Mouse (Mus musculus) stomach, embryonic 14.5 days (tissue): ENCODE results near the gene Gm15023. TPM values are rescaled to one million over a fixed set of nuclear protein-coding genes. Genes with fewer than 3 reads are reported as not detected.
A peak's percentile ranks its signal among the peaks of the same experiment; 100 is the strongest.
"Not testable (repeated sequence)": the region's sequence is repeated elsewhere in the genome, so short reads cannot be mapped to it uniquely, and the experiment has no call there.

Experiments used
- ATAC-seq: fragments of 200-750 bp; cut with Nextera tagmentation; 2 replicates; pipeline ENCODE4 v1.8.0; 2017; ENCODE audit warnings: low read depth, moderate TSS enrichment; ENCODE audit not compliant: insufficient number of reproducible peaks, insufficient read depth, low FRiP score
- H3K27ac ChIP-seq: fragments of 300-500 bp; sonication (generic); 2 replicates; pipeline ENCODE4 v1.5.1; 2014; ENCODE audit warnings: mild to moderate bottlenecking, low read length, moderate library complexity, mixed read lengths
- H3K27me3 ChIP-seq: fragments of 300-500 bp; sonication (generic); 2 replicates; pipeline ENCODE4 v1.6.1; 2014; ENCODE audit warnings: low read length, control low read depth, mixed read lengths; ENCODE audit not compliant: control insufficient read depth, insufficient read depth
- H3K36me3 ChIP-seq: fragments of 300-500 bp; sonication (generic); 2 replicates; pipeline ENCODE4 v1.6.1; 2014; ENCODE audit warnings: mild to moderate bottlenecking, control low read depth, low read length, moderate library complexity, mixed read lengths; ENCODE audit not compliant: control insufficient read depth, insufficient read depth
- H3K4me1 ChIP-seq: fragments of 300-500 bp; sonication (generic); 2 replicates; pipeline ENCODE4 v1.6.1; 2014; ENCODE audit warnings: low read length, control low read depth, mixed read lengths; ENCODE audit not compliant: control insufficient read depth, insufficient read depth
- H3K4me2 ChIP-seq: fragments of 300-500 bp; sonication (generic); replicated peaks from 2 replicates; pipeline ENCODE4 v1.6.1; 2014; ENCODE audit warnings: low read depth, low read length, control low read depth
- H3K4me3 ChIP-seq: fragments of 300-500 bp; sonication (generic); 2 replicates; pipeline ENCODE4 v1.5.1; 2014; ENCODE audit warnings: low read depth, low read length, control low read depth
- H3K9ac ChIP-seq: fragments of 300-500 bp; sonication (generic); replicated peaks from 2 replicates; pipeline ENCODE4 v1.6.1; 2014; ENCODE audit warnings: low read depth, mild to moderate bottlenecking, control low read depth, low read length, moderate library complexity, mixed read lengths
- H3K9me3 ChIP-seq: fragments of 300-500 bp; sonication (generic); 2 replicates; pipeline ENCODE4 v1.6.1; 2016; ENCODE audit warnings: low read depth, low read length, control low read depth; ENCODE audit not compliant: control insufficient read depth
- WGBS: fragments of 180-500 bp; shearing (Covaris S2); extraction: QIAGEN DNeasy Blood & Tissue Kit; methylation state at CpG from one replicate; pipeline ENCODE4 v1.1.7; 2014; 5-methylcytosine and 5-hydroxymethylcytosine counted together
- polyA plus RNA-seq: library from polyadenylated mRNA; unstranded; fragments of >200 nt; fragmentation: Nextera tagmentation; extraction: Ambion mirVana; gene quantifications from 2 replicates; pipeline ENCODE4 v1.2.1, GENCODE M21; 2014

The Gm15023 gene
- polyA plus RNA-seq: not detected in 2 replicates

GRCm38 (mm10) chrX:135177532-135177931, at the start of gene Gm15023:
Gene Gm15023, minus strand, starts transcription at chrX:135177632.
- H3K9me3 ChIP-seq, H3K27ac ChIP-seq, H3K9ac ChIP-seq, H3K4me1 ChIP-seq, H3K4me3 ChIP-seq, ATAC-seq, H3K27me3 ChIP-seq, H3K4me2 ChIP-seq, H3K36me3 ChIP-seq: not testable (repeated sequence)
- WGBS: 97% methylated on average over 5 of the region's 14 CpGs

DNA sequence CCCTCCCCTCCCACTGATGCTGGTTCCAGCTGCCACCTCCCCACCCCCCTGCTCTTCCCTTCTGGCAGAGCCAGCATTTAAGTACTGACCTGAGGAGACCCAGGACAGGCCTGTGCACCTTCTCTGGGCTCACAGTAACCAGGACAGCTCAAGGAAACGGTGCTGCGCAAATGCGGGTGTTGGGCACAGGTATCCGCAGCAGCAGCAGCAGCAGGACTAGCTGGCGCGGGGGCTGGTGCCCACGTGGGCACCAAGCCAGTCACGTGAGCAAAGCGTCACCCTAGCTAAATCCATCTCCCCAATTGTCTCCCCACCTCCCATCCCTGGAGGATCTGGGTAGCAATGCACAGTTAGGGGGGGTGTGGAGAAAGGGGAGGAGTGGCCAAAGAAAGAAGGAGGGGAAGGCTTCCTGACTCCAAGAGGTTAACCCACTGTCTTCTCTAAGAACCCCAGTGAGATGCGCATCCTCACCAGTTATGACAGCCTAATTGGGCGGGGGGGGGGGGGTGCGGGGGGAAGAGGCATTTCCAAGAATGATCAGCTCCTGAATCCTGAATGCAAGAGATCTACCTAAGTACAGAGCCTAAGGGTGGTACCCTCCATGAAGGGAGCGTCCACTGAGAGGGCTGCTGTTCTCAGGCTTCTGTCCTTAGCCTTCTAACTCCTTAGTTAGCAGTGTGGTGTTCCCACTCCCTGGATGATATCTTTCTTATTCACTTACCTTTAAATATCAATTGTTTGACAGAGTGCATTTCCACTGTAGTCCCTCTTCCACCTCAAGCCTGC, 33.2 kb upstream of the Gm15023 start, which contains the start of gene Tceal6:
Tceal6 (minus strand) TSS at position 252 of the 786 bp plus-strand sequence.
- no peaks in the 10 kb centered on the region for H3K27me3 ChIP-seq
- H3K27ac ChIP-seq: no peak within 1 kb of the TSS
- no peaks in the 10 kb centered on the region for H3K9me3 ChIP-seq
- no peaks in the 10 kb centered on the region for H3K36me3 ChIP-seq
- no peak for ATAC-seq
- H3K4me3 ChIP-seq: peak within 1 kb of the TSS; percentile 16; the same call in 1 of the 2 replicates
- H3K9ac ChIP-seq: no peak within 1 kb of the TSS
- 27% methylated on average over 12 of the region's 13 CpGs for WGBS
- no peaks in the 10 kb centered on the region for H3K4me1 ChIP-seq
- H3K4me2 ChIP-seq: peak within 1 kb of the TSS; percentile 42

GRCm38 (mm10) chrX:135209773-135210435, 32.5 kb upstream of the Gm15023 start:
- not testable (repeated sequence) for H3K9me3 ChIP-seq, H3K27me3 ChIP-seq
- WGBS: 24% methylated on average over 20 of the region's 21 CpGs

DNA sequence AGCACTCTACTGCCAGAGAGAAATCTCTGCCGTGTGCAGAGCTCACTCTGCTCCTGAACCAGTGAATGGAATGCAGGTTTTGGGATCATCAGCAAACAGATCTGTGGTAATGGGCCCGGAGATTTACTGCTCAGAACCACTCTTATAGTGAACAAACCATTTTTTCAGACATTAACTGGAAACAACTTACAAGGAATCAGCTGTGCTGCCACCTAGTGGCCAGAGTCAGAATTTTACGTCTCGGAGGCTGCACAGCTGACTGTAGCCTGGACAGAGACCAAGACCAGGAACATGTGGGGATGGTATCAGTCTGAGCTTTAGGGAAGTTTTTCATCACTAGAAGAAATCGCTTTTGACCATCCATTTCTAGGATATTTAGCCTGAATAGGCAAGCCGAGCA, 12.5 kb upstream of the Gm15023 start:
- not testable (repeated sequence) for H3K9ac ChIP-seq, H3K27me3 ChIP-seq, H3K9me3 ChIP-seq, H3K4me1 ChIP-seq, H3K36me3 ChIP-seq, H3K27ac ChIP-seq, H3K4me3 ChIP-seq, ATAC-seq, H3K4me2 ChIP-seq
- no CpG with 5 or more reads among the region's 6 CpGs for WGBS

More at GRCm38 (mm10) chrX:135209773-135210435, 32.5 kb upstream of the Gm15023 start:
- H3K36me3 ChIP-seq, H3K27ac ChIP-seq, ATAC-seq, H3K4me1 ChIP-seq, H3K9ac ChIP-seq: not testable (repeated sequence)
- peak overlapping the region; percentile 16; the same call in 1 of the 2 replicates for H3K4me3 ChIP-seq
- H3K4me2 ChIP-seq: peak overlapping the region; percentile 42

DNA sequence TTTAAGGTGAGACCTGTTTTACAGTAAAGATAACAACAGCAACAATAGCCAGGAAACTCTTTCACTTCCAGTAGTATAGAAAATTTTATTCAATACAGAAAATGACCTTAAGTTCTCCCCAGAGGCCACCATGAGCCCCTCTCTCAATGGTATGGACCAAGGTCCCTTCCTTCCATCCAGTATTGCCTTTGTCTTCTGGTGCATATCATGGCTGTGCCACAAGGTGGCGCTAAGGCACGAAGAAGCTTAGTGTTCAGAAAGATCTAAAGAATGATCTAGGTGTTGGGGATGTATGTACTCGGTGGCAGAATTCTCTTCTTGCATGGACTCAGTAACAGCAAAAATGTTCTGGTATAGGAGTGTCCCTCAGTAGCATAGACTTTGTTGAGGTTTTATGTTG, 11.2 kb upstream of the Gm15023 start:
- not testable (repeated sequence) for H3K9ac ChIP-seq, ATAC-seq, H3K4me1 ChIP-seq, H3K4me3 ChIP-seq, H3K4me2 ChIP-seq, H3K9me3 ChIP-seq, H3K36me3 ChIP-seq, H3K27me3 ChIP-seq, H3K27ac ChIP-seq
- no CpG with 5 or more reads among the region's 3 CpGs for WGBS

Other genes starting within 250 kb of the Gm15023 start
- 0.78 and 0.81 TPM in 2 replicates for gene Nxf2, start 212.9 kb downstream of the Gm15023 start, polyA plus RNA-seq
- gene Zmat1, start 168.4 kb downstream of the Gm15023 start, polyA plus RNA-seq: 6.6 and 8.1 TPM in 2 replicates
- gene Tceal6, start 33.1 kb upstream of the Gm15023 start, polyA plus RNA-seq: 0.57 and 0.90 TPM in 2 replicates
- gene Pramel3, start 124.7 kb upstream of the Gm15023 start, polyA plus RNA-seq: not detected in 2 replicates
- gene Gm5128, start 195.7 kb upstream of the Gm15023 start, polyA plus RNA-seq: not detected in 2 replicates